Mouse (Mus musculus) lung, postnatal 0 days (tissue): ENCODE measurements around the gene Traf2.

Experiments used
- CTCF ChIP-seq: IDR thresholded peaks from 2 replicates; pipeline ENCODE4 v1.5.1; 2016; ENCODE audit warnings: antibody characterized with exemption, mild to moderate bottlenecking
- EP300 ChIP-seq: IDR thresholded peaks from 2 replicates; pipeline ENCODE4 v1.6.1; 2016; ENCODE audit warnings: antibody characterized with exemption, mild to moderate bottlenecking, control low read depth

- no peak for TF ChIP-seq CTCF
- TF ChIP-seq EP300: no peak
Observed at GRCm38 (mm10) chr2:25500071-25500575, 46.6 kb downstream of the Traf2 start.
